Mouse (Mus musculus) kidney, adult 2 months (tissue): ENCODE data around the gene Lrguk.

Source experiments
- CTCF ChIP-seq: fragments of 200-500 bp; conservative IDR thresholded peaks from 2 replicates; pipeline ENCODE4 v1.5.1; 2011; ENCODE audit warnings: low read depth, mild to moderate bottlenecking, control low read depth, low read length, moderate library complexity, mixed read lengths; ENCODE audit not compliant: insufficient read depth, insufficient read length
- POLR2A ChIP-seq: fragments of 200-500 bp; IDR thresholded peaks from one replicate; pipeline ENCODE4 v1.6.1; 2011; ENCODE audit warnings: low read depth, low read length, control low read depth

GRCm38 (mm10) chr6:34087701-34088100 lies 58.5 kb downstream of the Lrguk start:
- TF ChIP-seq CTCF (no peak), POLR2A (no peak)
